Mouse (Mus musculus): ENCODE data around the gene Klf13.

The Klf13 gene

DNA sequence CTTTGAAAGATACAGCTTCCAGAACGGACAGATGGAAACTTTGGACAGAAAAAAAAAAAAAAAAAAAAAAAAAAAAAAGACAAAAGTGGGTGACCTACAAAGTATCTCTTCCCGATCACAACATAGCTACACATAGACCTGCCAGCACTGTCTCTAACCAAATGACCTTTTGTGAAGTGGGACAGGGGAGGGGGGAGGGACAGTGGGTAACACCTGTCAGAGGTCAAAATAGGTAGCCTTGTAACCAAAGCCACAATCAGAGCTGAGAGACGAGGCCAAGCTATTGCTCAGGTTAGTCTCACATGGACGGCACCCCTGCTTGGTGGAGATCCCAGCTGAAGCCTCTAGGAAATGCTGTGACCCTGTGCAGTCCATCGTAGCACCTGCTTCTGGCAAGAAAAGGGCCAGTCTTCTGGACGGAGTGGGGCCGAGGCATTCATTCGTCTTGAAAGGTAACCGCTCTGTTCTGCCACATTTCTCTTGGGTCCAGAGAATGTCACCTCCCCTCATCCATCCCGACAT lies 51.1 kb downstream of the Klf13 start:
- no peak for DNase-seq (ENCODE audit: low spot score in 2 of 2)

DNA sequence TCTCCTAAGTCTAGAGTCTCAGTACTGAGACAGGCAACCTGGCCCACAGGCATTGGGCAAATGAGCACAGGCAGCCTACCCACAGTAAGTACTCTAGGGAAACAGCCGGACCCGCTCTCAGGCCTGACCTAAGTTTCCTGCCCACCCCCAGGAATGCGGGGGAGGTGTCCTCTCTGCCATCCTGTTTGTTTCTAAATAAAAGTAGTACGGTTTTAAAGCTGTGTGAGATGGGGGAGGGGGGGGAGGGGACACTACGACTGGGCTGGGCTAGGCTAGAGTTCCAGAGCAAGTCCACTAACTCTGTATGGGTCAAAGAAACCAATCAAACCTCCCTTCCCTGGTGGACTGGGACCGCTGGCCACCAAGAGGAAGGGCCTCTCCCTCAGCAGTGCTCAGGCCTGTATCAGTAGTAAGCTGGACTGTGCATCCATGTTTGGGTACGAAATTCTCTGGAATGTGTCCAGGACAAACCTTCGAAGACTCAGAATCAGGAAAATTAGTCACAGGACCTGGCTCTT lies 51.6 kb downstream of the Klf13 start:
- DNase-seq (ENCODE audit: low spot score in 2 of 2) = no peak

DNA sequence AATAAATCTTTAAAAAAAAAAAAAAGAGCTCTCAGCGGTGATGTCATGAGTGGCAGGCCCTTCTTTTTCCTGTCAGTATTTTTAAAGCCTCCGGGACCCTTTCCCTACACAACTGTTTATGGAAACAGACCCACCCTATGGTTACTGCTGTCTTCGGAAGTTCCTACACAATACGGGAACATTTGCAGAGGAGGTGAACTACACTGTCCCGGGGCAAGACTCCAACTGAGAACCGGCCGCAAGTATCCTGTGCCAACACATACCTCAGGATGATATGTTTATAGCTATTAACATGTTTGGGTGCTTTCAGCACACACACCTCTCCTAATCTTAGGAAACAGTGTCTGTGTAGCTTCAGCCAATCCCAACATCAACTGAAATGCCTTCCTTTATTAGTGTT lies 53.7 kb downstream of the Klf13 start:
- DNase-seq (ENCODE audit: low spot score in 2 of 2) = no peak

DNA sequence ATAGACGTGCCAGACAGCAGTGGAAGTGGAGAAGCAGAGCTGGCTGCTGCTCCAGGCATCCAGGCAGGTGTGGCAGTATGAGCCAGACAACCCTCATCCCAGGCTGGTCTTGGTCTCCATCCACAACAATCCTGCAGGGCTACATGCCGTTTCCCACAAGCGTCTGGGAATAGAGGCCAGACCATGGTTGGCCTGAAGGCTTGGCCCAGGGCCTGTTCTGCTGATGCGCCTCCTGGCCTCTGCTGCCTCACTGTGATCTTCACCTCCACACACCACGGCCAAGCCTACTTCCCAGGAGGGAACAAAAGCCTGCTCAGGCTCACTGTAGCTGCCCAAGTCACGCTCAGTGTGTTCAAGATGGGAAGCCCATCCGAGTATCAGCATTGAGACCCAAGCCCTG lies 56.0 kb downstream of the Klf13 start:
- no peak for DNase-seq (ENCODE audit: low spot score in 2 of 2)

DNA sequence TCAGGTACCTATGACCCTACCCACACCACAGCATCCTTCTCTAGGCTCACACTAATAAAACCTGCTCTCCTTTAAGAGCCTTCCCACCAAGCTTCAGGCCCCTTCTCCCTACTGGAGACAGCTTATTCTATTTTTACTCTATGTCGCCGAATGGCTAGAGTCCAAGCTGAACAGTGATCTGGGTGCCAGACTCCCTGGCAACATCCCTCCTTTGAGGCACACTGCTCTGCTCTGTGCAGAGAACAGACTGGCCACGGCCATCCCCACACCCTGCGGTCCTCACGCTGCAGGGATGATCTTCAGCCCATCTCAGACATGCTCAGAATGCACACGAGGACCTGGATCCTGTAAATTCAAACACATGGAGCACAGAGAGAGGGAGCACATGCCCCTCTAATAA lies 59.1 kb downstream of the Klf13 start:
- DNase-seq (ENCODE audit: low spot score in 2 of 2) = no peak

DNA sequence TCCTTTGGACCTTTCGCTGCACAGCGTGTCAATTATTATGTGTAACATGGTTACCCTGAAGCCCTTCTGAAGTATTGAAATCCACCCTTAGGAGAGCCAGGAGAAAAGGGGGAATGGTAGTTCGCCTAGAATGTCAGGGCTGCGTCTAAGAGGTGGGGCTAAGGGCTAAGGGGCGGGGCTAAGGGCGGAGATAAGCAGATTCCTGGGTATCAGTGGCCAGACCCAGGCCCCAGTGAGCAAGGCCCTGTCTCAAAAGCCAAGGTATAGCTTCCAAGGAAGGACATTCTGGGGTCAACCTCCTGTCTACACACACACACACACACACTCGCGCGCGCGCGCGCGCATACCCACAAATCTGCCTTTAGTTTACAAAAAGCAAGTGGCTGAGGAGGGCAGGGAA lies 61.1 kb downstream of the Klf13 start:
- DNase-seq (ENCODE audit: low spot score in 2 of 2) = no peak

DNA sequence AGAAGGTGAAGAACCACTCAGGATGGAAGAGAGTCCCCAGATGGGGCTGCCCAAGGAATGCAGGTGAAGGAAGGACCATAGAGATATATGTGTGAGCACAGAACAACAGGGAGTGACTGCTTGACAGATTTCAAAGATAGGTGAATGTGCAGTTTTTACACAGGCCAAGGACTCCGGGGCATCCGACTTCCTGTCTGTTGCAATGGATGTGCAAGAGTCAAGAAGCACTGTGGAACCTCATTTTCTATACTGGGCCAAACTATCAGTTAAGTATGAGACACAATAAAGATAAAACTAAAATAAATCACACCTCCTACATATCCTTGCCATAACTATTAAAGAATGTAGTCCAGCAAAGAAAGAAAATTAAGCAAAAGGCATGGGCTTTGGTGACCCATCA lies 62.1 kb downstream of the Klf13 start:
- no peak for DNase-seq (ENCODE audit: low spot score in 2 of 2)

DNA sequence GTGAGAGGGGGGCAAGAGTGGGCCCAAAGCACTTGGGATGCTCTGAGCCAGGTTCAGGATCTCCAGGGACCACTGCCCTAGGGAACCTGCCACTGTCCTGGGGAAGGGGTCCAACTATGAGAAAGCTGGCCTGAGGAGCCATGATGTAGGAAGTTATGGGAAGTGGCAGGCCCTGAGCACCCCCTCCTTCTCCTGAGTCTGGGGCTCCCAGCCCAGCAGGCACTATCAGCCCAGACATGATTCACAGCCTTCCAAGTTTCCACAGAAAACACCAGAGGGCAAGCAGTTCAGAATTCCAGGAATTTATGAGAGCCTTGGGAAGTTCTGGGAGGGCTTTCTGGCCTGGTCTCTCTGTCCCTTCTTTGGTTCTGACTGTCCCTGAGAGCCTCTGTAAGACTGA lies 63.0 kb downstream of the Klf13 start:
- no peak for DNase-seq (ENCODE audit: low spot score in 2 of 2)

DNA sequence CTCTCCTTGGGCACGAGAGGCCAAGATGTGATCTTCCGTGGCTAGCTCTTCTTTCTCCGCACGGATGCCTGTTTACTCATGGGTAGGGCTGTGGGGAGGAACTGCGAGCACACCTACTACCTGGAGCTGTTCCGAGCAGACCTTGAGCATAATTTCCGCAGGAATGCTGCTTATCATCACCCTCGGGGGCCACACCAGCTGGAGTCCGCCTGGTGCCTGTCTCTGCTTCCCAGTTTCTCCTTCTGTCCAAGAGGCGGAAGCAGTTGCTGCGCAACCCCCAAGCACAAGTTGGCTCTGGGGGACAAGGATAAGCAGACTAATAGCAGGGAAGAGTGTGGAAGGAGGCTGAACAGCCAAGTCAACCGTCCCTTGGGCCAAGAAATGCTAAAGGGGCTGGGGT lies 64.8 kb downstream of the Klf13 start:
- no peak for DNase-seq (ENCODE audit: low spot score in 2 of 2)

DNA sequence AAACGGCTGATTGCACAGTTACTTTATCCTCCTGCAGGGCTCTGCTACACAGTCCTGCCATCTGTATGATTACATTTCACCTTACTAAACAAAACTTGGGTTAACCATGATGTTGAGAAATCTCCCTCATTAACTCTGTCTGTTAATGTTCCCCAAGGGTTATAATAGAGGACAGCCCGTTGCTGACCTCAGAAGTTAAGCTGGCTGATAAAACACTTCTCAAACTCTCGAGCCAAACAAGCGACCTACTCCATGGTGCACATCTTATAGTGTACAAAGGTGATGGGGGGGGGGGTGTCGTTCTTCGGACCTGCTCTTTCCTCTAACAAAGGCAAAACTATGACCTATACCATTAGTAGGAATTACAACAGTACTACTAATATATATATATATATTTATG lies 67.0 kb downstream of the Klf13 start:
- no peak for DNase-seq (ENCODE audit: low spot score in 2 of 2)

DNA sequence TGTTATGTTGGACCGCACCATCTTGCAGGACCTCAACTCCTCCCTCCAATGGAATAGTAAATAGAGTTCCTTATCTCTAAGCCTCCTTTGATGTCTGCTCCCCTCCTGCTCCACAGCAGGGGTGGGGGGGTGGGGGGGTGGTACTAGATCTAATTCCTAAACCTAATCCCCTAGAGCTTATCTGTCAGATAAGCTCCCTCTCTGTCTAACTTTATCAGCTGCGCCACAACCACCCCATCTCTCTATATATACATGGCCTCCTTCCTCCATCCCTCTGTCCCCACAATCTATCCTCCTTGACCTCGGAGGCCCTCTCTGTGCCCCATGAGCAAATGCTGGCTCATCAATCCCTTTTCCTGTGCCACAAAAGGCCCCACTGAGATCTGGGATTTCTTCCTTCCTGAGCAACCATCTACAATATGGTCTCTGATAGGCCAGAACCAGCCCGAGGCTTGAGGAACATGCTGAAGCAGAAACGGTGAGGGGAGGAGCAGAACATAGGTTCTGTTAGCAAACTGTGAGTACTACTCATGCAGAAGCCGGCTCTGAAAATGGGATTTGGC lies 70.3 kb downstream of the Klf13 start:
- no peak for DNase-seq (ENCODE audit: low spot score in 2 of 2)

DNA sequence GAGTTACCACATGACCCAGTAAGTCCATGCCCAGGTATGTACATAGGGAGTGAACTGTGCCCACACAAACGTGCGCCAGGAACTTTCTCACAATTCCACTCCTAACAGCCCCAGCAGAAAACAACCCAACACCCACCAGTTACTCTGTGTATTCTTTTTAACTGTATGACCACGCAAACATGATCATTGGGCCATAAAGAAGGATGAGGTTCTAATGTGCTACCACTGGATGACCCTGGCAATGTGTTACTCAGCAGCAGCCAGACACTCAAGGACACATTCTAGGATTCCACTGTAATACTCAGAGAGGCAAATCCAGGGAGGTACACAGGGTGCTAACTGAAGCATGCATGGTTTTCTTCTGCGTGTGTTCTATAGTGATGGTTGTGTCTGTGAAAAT lies 72.8 kb downstream of the Klf13 start:
- no peak for DNase-seq (ENCODE audit: low spot score in 2 of 2)

DNA sequence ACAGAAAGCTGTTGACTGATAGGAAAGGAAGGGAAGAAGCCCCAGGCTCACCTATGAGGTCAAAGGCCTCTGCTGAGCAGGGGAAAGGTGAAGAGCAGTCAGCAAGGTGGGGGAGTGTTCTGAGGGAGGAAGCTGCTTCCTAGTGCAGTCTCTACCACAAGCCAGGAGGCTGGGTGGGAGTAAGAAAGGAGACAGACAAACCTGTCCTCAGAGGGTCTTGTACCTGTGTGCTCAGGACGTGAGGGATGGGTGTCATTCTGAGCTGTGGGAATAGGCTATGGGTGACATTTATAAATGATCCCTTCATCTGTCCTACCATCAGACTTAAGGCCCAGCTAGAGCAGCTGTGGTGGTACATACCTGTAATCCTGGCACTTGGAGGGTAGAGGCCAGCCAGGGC lies 75.7 kb downstream of the Klf13 start:
- no peak for DNase-seq (ENCODE audit: low spot score in 2 of 2)

DNA sequence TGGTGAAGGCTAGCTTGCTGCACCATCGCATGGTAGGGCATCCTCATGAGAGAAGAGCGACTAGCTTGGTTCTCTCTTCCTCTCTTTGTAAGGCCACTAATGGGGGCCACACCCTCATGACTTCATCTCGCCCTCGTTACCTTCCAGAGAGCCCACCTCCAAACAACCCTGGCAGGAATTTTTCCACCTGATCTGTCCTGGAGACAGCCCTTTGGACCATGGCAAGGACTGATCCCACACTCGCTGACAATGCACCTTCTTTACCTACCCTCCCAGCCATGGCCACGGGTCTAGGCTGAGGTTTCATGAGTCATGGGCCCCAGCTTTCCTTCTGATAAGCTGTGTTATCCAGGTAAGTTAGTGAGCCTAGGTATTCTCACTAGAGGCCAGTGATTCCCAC lies 77.6 kb downstream of the Klf13 start:
- DNase-seq (ENCODE audit: low spot score in 2 of 2) = no peak

DNA sequence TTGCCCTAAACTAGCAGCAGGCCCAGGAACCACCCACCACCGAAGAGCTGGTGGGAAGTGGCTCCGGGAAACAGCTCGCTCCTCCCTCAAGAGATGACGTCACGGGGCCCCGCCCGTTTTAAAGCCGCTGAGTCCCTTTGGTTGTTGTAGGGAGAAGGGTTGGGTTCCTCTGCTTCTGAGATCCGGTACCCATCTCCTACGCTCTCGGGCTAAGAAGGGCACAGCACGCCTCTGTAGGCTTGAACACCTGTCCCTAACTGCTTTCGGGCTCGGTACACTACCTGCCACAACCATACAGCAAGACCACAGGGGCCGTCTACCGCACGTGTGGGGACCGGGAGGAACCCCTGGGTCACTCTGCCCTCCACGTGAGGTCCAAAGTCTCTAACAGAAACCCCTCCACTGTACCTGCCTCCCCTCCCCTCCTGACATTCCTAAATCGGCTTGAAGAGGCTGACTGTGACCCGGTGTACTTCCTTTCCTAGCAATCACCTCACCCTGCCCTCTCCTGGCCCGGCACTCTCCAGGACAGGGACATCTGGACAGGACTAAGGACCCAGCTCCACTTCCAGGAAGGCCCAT lies 80.1 kb downstream of the Klf13 start:
- peak; percentile 75 to 86 for DNase-seq (ENCODE audit: low spot score in 2 of 2)

DNA sequence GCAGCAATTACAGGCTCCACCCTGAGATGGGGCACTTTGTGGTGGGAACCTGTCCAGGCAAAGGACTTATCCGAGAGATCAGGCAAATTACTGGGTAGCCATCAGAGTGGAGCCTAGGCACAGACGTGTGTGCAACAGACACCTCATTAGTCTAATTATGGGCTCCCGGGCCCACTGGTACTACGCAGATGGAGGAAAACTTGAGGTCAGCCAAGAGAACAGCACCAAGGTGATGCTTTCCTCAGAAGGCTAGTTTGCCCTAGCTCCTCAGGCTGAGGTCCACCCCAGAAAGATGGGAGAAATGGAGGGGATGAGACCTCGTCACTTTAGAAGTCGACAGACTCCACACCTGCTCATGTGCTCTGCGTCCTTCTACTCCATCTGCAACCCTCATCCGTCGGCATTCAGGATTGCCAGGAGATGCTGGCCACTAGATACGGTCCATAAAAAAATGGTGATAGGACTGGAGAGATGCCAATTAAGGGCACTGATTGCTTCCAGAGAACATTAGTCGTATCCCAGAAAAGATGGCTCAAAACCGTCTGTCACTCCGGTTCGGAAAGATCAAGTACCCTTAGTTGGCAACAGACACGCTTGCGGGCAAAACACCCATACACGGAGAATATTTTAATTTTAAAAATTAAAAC lies 80.8 kb downstream of the Klf13 start:
- DNase-seq (ENCODE audit: low spot score in 2 of 2) = no peak

DNA sequence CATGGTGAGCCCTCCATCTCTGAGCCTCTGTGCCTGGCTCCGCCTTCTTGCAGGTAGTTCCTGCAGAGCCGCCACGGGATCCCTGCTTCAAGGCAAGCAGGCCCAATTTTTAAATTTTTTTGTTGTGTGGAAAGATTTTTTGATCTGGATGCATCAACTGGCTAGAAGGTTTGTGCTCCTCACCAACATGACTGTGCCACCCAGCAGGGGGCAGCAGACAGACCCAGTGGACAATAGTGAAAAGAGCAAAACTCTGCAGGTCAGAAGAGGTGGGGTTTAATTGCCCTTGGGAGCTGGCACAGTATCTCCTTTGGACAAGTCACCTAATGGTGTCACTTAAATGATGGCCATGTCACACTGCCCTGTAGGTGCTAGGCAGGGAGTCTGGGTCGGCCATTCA lies 83.4 kb downstream of the Klf13 start:
- peak; percentile 73 to 90 for DNase-seq (ENCODE audit: low spot score in 2 of 2)

DNA sequence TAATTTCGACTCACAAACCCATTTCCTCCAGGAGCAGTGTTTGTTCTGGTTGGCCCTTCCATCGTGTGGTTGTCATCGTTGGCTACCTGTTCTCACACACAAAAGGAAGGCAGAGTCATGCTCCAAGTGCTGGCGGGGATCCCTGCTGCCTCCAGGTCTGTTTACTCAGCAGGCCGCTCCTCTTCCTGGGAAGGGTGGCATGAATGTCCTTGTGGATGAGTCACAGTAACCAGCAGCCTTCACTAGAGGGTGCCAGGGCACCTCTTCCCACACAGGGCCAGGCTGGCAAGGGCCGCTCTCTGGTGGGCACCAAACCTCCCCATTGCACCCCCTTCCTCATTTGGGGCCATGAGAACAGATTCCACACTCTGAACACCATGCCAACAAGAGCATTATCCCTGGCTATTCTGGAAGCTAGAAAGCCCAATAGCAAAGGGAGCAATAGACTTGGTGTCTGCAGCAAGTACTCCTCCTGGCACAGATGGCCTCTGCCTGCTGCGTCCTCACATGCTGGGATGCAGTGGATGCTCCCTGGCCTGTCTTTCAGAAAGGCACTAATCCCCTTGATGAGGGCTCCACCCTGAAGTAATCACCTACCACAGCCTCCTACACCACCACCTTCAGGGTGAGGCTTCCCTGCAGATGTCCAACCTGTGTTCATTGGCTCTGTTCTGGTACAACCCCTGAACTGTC lies 86.7 kb downstream of the Klf13 start:
- no peak for DNase-seq (ENCODE audit: low spot score in 2 of 2)
